Mouse (Mus musculus) Muller cell, postnatal 12 days (primary cell): ENCODE data around the gene Tead4.
"Not testable (repeated sequence)": the region's sequence is repeated elsewhere in the genome, so short reads cannot be mapped to it uniquely, and the experiment has no call there.

Experiments
- DNase-seq: peaks from one replicate; pipeline ENCODE4 v3.0.0-alpha.2; 2015; ENCODE audit errors: inconsistent ontology term

Gene Tead4

DNA sequence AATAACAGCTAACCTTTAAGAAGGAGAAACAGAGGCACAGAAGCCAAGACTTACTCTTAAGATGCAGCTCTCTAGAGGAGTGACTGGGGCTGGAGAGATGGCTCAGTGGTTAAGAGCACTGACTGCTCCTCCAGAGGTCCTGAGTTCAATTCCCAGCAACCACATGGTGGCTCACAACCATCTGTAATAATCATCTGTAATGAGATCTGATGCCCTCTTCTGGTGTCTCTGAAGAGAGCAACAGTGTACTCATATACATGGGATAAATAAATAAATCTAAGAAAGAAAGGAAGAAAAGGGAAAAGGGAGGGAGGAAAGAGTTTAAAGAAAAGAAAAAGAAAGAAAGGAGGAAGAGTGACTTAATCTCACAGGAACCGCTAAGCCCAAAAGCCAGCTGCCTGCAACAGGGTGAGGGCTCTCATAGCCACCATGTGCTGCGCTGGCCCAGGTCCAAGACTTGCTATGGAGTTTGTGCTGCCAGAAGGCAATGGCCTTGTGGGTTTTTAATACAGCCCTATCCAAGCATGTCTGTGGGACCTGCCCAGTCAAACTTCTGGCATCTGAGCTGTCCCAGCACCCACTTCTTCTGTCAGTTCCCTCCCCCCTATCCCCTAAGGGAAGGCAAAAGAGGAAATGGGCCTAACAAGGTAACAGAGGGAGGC lies 63.4 kb downstream of the Tead4 start:
- no peak for DNase-seq

DNA sequence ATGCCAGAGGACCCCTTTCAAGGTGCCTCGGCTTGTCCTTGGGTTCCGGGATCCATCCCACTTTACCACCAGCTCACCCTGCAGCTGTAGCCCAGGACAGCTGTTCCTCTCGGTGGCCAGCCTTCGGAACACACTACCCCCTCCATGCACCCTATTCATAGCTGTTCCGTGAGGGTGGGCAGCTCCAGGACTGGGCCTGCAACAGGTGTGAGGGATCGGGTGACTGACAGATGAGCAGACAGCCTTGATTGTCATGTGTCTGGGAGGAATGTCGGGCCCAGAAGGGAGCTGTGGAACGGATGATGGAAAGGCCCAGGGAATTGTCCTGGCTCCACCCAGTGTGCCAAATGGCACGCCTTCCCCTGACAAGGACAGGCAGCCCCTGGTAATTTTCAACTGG lies 64.0 kb downstream of the Tead4 start:
- no peak for DNase-seq

DNA sequence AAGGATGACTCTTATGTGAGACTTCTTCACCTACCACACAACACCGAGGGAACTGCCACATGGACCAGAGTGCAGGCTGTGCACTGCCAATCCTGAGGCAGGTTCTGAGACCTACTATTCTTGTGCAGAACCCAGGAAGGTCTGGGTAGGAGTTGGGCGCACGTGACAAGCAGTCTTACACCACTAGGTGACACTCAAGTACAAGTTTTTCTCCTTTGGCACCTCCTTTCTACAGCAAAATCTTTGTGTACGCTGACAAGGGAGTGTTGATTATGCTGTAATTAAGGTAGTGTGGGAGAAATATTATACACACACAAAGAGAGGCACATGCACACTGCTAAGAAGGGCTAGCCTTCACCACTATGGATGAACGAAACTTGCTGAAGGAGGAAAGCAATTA lies 66.4 kb downstream of the Tead4 start:
- DNase-seq, result peak; percentile 56

DNA sequence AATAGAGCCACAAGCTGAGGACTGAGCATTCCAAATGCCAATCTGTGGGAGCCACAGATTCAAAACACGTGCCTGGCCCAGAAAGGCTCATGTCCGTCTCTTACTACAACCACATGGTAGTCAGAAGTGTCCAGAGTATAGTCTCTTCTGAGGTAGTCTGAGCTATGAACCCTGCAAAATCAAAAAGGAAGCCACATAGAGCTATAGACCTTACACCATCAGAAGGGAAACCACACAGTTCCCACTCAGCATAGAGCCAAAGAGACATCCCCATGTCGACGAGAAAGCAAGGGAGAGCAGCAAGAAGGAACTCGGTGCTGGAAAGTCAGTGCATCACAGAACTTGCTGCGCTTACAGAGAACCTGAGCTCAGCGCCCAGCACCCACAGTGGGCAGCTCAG lies 68.4 kb downstream of the Tead4 start:
- DNase-seq, result no peak

DNA sequence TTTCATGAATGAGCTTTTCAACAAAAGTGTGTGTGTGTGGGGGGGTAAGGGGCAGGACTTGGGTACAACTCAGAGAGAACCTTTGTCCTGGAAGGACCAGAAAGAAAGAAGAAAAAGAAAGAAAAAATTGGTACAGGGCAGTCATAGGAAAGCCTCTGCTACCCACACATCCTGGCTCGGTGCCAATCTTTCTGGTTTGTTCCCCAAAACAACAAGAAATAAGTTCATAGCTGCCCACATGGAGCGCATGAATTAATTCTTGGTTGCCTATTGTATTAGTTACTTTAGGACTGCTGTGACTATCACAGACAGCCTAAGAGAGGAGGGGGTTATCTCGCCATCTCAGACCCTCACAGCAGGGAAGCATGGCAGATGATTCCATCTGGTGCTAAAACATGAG lies 68.9 kb downstream of the Tead4 start:
- peak; percentile 40 for DNase-seq

DNA sequence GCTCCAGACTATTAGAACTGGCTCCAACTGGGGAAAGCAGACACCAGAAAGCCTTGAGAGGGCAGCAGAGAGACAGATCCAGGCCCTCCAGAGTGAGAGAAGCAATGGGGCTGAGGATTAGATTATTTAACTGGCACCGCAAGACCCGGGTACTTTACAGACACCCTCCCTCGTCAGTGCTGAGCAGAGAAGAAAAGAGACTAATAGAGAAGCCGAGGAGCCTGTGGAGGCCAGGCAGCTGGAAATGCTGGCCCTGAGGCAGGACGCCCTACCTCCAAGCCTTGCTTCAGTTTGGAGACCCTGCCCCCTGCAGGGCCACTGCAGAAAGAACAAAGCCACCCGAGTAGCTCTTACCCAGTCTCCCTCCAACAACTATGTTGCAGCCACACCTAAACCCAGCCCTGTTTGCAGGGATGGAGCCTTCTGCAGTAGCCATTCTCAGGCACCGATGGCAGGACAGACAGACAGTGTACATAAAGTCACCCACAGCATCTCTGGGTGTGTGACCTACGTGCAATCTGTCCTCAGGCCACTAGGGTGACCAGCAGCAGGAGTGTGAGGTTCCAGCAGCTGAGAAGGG lies 73.1 kb downstream of the Tead4 start:
- DNase-seq, result peak; percentile 34

DNA sequence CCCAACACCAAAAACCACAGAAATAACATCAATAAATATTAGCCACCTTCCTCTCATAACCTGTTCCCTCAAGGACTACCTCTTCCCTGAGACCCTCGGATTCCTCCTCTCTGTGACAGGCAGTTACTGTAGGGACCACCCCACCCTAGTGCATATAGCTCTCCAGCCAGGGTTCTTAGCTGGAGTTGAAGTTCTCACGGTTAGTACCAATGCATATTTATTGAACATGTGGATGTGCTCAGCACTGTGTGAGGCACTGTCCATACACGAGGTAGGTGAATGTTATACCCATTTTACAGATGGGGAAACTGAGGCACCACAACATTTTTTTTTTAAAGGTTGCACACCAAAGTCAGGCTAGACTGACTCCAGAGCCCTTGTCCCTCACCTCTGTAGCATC lies 73.7 kb downstream of the Tead4 start:
- DNase-seq, result no peak

DNA sequence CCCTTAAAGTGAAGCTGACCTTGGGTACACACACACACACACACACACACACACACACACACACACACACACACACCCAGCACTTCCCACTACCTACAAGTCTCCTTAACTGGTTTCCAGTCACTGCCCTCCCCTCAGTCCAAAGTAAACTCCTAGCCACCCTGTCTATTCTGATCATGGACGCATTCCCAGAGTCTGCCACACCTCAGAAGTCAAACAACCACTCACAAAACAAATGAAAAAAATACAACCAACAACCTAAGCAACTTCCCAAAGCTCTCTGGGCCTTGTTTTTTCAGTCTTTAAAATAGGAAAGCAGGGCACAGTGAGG lies 74.8 kb downstream of the Tead4 start:
- no peak for DNase-seq

DNA sequence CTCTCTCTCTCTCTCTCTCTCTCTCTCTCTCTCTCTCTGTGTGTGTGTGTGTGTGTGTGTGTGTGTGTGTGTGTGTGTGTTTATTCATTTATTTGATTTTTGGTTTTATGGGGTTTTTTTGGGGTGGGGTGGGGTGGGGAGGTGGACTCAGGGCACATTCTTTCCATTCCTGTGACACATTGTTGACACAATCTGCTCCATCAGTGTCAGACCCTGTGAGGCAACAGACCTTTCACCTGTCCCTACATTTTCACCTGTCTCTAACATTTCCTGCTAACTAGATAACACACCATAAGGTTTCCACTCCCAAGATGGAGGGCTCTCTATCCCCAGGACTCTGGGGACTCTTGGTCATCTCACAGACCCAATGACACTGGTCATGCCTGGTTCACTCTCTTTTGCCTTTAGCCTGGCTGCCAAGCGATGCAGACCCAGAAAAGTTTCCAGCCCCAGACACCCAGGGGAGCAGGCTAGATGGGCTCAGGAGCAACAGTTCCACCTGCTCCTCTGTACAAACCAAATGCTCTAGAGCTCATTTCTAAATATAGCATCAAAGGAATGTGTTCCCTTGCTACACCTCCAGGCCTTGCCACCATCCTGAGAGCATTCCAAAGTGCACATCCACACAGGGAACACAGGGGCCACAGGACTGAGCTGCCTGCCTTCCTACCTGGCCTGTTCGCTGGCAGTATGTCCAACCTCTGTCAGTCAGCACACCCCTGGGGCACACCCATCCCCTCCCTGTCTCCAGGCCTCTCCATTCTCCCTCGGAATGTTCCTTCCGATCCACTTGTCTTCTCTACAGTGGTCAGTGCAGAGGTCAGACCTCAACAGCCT lies 75.4 kb downstream of the Tead4 start:
- no peak for DNase-seq

DNA sequence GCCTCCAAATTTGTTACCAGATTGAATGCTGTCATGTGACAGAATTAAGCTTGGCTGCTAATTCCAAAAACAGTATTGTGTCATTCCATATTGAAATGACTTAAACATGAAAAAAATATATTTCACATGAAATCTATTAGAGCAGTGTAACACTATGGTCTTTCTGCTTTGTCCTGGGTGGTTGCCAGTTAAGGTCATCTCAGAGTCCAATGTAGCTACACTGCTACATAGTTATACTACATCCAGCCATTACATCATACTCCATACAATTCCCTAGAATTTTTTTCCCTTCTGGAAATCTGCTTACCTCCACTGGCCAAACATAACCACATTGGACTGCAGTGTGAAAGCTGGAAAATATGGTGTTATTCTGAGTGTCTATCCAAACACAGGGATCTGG lies 77.5 kb downstream of the Tead4 start:
- no peak for DNase-seq

DNA sequence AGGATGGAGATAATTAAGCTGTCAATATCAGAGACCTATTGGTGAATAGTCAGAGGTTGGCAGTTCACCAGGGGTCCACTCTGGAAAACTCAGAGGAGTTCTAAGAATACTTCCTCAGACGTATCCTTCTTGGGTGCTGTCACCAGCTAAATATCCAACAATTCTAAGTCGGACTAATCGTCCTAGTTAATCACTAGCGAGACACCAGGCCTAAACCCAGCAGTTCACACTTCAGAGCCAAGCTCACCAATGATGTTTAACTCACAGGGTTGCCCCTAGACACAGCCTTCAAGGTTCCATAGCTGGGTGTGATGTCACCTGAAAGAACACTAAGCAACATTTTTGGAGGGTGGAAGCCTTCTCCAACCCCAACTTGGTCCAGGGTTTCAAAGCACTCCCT lies 85.6 kb downstream of the Tead4 start:
- not testable (repeated sequence) for DNase-seq

DNA sequence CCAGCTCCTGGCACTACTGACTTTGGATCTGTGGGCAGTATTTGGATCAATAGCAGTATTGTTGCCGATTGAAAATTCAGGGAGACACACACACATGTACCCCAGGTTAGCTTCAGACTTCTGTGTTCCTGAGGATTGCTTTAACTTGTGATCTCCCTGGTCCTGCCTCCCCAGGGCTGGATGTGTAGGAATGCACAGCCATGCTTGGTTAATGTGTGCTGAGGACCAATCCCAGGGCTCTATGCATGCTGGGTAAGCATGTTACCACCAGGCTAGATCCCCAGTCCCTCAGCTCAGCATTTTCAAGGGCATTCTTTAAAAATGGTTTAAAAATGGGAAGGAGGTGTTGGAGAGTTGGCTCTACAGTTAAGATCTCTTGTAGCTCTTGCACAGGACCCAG lies 91.4 kb downstream of the Tead4 start:
- not testable (repeated sequence) for DNase-seq

DNA sequence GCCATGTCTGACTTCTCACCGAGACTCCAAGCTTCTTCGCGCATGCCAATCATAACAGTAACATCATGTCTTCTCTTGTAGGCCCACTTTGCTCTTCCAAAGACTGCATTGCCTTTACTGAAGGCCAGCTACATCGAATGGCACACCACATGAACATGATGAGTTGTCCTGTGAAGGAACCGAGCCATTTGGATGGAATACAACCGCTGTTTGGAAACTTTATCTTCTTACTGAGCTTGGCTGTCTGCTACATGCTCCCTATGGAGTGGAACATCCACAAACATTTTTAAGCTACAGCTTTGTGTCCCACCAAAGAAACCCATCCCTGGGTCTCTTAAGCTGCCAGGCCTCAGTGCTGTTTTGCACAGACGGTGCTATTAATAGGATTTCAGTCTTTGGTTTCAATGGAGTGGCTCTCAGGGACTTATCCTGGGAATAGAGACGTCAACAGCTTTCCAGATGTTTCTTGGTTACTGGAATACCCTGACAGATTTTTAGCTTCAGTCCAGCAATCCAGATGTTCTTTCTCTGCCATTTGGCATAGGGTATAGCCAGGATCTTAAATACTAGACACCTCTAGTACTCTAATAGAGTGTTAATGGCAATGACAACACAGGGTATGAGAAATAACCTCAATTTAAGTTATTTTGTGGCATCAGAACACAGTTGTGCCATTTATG lies 92.0 kb downstream of the Tead4 start:
- no peak for DNase-seq

DNA sequence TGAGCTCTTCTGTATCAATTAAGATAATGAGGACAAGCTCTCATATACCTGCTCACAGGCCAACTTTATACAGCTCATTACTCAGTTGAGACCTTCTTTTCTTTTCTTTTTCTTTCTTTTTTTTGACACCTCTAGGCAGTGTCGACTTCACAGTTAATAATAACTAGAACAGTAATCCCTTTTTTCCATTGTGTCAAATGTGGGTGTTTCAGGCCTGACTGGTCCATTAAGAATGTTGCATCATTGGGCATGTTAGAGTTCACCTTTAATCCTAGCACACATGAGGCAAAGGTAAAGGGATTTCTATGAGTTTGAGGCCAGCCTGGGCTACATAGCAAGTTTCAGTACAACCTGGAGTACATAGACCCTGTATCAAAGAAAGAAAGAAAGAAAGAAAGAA lies 97.1 kb downstream of the Tead4 start:
- no peak for DNase-seq

DNA sequence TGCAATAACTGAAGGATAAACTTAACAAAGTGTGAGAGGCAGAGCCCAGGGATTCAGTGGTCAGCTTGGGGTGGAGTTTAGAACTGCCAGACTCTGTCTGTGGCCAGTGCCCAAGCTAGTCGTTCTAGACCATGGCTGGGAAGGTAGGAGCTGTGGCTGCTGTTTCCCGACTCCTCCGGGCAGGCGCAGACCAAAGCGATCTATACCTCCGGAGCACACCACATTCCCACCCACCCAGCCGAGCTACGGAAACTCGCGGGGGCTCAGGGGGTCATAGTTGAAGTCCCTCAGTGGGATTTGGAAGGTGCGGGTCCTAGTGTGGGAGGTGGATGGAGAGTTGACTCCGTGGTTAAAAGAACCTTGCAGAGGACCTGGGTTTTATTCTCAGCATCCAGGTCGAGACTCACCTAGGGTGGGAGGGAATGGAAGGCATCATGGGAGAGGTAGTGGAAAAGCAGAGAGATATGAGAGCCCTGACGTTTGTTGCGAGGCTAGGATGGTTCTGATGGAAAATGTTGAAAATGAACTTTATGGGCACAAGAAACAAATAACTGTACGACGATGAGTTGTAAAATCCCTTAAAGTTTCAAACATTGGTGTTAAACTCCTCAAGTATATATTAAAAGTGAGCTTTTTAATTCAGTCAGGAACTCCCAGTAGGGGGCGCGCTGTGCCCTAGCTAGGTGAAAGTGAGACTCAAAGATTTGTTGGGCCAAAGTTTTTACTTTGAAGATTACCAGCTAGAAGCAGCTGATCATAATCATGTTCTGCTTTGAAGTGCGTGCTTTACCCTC lies 99.6 kb downstream of the Tead4 start:
- DNase-seq, result peak; percentile 56

DNA sequence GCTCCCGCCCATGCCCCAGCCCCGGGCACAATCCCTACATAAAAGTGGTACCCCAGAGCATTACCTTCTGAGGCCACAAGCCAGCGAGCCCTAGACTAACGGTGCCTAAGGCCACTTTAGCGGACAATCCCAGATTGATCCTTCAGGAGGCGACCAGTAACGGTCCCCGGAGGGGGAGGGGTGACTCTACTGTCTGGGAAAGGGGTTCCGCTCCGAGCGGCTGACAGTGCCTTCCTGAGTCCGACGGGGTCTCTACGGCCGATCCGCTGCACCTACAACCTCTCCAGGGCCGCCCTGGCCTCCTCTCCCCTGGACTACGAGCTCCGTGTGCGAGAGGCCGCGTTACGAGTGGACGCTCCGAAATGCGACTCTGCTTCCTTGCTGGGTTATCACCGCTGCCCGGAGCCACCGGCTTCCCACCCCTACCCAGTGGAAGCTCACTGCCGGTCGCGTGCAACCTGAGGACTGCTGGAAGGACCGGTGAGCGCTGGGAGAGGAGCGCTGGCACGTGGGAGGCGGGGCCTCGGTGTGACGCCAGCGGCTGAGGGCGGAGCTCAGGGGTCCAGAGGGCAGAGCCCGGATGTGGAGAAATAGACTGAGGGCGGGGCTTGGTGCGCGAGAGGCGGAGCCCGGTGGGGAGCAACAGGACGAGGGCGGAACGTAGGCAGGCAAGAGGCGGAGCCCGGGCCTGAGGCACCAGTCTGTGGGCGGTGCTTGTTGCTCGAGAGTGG lies 100.3 kb downstream of the Tead4 start:
- DNase-seq, result peak; percentile 99

DNA sequence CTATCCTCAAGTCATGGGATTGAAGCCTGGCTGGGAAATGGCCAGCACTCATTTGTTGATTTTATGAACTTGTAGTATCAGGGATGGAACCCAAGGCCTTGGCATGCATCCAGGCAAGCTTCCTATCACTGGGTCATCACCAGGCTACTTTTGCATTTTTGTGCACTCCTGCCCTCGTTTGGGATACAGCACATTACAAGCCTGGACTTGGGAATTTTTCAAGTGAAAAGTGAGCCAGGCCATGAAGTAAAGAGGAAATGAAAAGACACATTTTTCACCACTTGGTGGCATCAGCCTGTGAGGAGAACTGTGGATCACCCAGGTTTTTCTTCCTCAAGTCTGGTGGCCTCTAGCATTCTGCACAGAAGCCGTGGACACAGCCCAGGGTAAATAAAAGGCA lies 117.1 kb downstream of the Tead4 start:
- no peak for DNase-seq

DNA sequence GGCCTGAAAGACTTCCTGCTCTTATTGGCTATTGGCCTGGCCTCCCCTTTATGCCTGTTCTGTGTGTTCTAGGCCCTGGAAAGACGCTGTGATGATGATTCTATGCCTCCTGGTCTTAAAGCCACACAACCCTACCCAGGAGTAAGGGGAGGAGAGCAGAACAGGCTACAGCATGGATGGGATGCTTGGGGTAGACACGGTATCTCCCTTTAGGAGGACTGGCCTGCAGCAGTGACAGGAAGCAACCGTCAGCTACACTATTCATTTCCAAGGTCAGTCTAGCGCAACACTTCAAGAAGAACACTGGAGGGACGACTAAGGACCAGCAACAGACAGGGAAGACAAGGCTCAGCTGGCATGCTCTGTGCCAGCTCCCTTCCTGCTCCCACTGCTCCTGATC lies 119.4 kb downstream of the Tead4 start:
- DNase-seq, result no peak

DNA sequence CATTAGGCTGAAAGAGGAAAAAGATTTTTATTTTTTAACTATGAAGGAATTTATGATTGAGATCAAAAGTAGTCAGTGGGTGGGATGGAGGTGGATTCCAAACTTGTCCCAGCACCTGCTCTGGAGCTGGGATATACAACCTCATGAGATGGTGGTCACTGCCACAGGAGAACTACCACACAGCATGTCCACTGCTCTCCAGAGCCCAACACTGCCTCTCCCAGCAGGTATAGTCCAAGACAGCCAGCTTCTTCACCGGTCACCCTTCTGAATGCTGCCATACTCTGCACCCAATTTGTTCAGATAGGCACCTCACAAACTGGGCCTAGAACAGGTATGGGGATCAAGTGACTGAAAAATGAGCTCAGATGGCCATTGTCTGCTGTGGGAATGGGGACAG lies 121.0 kb downstream of the Tead4 start:
- DNase-seq, result peak; percentile 16

DNA sequence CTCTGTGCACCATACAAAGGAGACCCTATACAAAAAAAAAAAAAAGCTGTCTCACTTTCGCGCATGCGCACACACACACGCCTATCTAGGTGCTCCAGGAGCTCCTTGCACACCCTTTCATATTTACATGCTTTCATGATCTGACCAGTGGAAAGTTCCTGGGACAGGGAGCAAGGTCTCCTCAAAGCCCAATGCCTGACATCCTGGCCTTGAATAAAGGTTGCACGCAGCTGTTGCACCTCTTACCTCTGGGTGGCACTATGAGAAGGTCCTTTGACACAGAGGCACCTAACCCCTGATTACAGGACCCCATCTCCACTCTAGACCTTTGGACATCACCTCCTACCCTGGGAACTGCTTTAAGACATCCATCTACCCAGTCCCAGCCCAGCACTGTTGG lies 121.4 kb downstream of the Tead4 start:
- no peak for DNase-seq

DNA sequence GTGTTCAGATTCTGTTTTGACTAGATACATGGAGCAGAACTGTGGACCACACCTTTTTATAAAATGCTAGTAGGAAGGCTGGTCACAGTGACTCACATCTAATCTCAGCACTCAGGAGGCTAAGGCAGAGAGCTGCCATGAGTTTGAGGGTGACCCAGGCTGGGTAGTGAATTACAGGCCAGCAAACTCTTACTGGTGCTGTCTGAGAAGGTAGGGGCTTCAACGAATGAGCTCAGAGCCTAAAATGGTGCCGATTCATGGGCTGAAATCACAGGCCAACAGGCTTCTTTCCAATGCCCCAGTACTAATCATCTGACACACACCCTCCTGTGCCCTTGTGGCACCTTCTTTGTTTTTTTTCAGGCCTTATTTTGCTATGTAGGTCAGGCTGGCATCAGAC lies 121.9 kb downstream of the Tead4 start:
- no peak for DNase-seq
